Comparison of ENCODE assay signal across 18 mouse cellular contexts in genomic region chr1:187918939-187919338, GRCm38 (mm10).
DNase-seq lines count a peak whose midpoint lies in the region; ATAC-seq and TF ChIP-seq lines count a peak whose summit lies in the region.
"Had no signal": no experiment of that assay in that cellular context is flagged by ENCODE, and none has a peak within 500 bp of the region (broad histone marks: within the 10 kb centered on the region; RNA-seq: fewer than 3 reads in every experiment).

No protein-coding gene starts in this region.

- H3K79me2 ChIP-seq in heart, adult 2 months (replicated peaks; ENCODE audit: control insufficient read depth, insufficient read depth, low read length) = no peaks in the 10 kb centered on the region
- H3K79me2 ChIP-seq in liver, adult 2 months (ENCODE audit: control insufficient read depth, insufficient read depth, low read length) = no peaks in the 10 kb centered on the region

- TF ChIP-seq POLR2A in heart, adult 2 months (IDR thresholded peaks at IDR 0.05; ENCODE audit: insufficient read depth, low read depth, low read length) = no peak
- no peak for TF ChIP-seq POLR2A in liver, adult 2 months (IDR thresholded peaks at IDR 0.05; ENCODE audit: extremely low read depth, insufficient read depth, low read length)

- no peak for TF ChIP-seq EP300 in heart, adult 2 months (IDR thresholded peaks at IDR 0.05; ENCODE audit: insufficient read depth, low read depth, low read length)

- H3K4me3 ChIP-seq in gastrocnemius, adult 2 months = peak overlapping the region; percentile 56
- H3K4me3 ChIP-seq in heart, adult 2 months = no peak overlapping the region
- H3K4me3 ChIP-seq in heart, embryonic 12.5 days = no peak overlapping the region
- no peak overlapping the region for H3K4me3 ChIP-seq in liver, adult 2 months (ENCODE audit: insufficient read depth, low read depth, low read length)
- H3K4me3 ChIP-seq in liver, embryonic 11.5 days (ENCODE audit: low read depth, low read length) = no peak overlapping the region
- H3K4me3 ChIP-seq: embryonic facial prominence, embryonic 12.5 days; forebrain, embryonic 15.5 days; heart, embryonic 13.5 days; hindbrain, embryonic 15.5 days had no signal

- H3K27me3 ChIP-seq in heart, adult 2 months (ENCODE audit: control insufficient read depth, insufficient read depth, low read length) = no peaks in the 10 kb centered on the region
- no peaks in the 10 kb centered on the region for H3K27me3 ChIP-seq in heart, embryonic 12.5 days (replicated peaks)
- H3K27me3 ChIP-seq in liver, adult 2 months (ENCODE audit: control insufficient read depth, insufficient read depth, low read length) = no peaks in the 10 kb centered on the region
- H3K27me3 ChIP-seq in liver, embryonic 11.5 days (replicated peaks; ENCODE audit: control insufficient read depth, insufficient read depth, low read length) = no peaks in the 10 kb centered on the region
- H3K27me3 ChIP-seq: embryonic facial prominence, embryonic 12.5 days; forebrain, embryonic 15.5 days; heart, embryonic 13.5 days; hindbrain, embryonic 15.5 days had no signal

- H3K27ac ChIP-seq in gastrocnemius, adult 2 months = peak overlapping the region; percentile 78
- peak overlapping the region; percentile 41 for H3K27ac ChIP-seq in heart, adult 2 months
- no peak overlapping the region for H3K27ac ChIP-seq in heart, embryonic 12.5 days (ENCODE audit: poor library complexity, severe bottlenecking)
- no peak overlapping the region for H3K27ac ChIP-seq in liver, adult 2 months (replicated peaks; ENCODE audit: insufficient read depth, low read depth, low read length)
- no peak overlapping the region for H3K27ac ChIP-seq in liver, embryonic 11.5 days (ENCODE audit: low read depth, low read length)
- H3K27ac ChIP-seq: embryonic facial prominence, embryonic 12.5 days; forebrain, embryonic 15.5 days; heart, embryonic 13.5 days; hindbrain, embryonic 15.5 days had no signal

- no peak for TF ChIP-seq CTCF in gastrocnemius, adult 2 months (IDR thresholded peaks at IDR 0.05)
- no peak for TF ChIP-seq CTCF in heart, adult 2 months (IDR thresholded peaks at IDR 0.05)
- no peak for TF ChIP-seq CTCF in liver, adult 2 months (IDR thresholded peaks at IDR 0.05; ENCODE audit: low read depth, low read length)

- H3K36me3 ChIP-seq in heart, adult 2 months (ENCODE audit: control insufficient read depth, insufficient read depth, low read length) = no peaks in the 10 kb centered on the region
- no peaks in the 10 kb centered on the region for H3K36me3 ChIP-seq in heart, embryonic 12.5 days
- no peaks in the 10 kb centered on the region for H3K36me3 ChIP-seq in liver, adult 2 months (ENCODE audit: control insufficient read depth, insufficient read depth, low read length)
- no peaks in the 10 kb centered on the region for H3K36me3 ChIP-seq in liver, embryonic 11.5 days (ENCODE audit: control insufficient read depth, insufficient read depth, low read length)
- H3K36me3 ChIP-seq: embryonic facial prominence, embryonic 12.5 days; forebrain, embryonic 15.5 days; heart, embryonic 13.5 days; hindbrain, embryonic 15.5 days had no signal

- intact Hi-C loops in gastrocnemius, adult 2 months (cut with DNase I) = no loop called here
- intact Hi-C loops in heart, adult 2 months (cut with DNase I) = no loop called here

- no peaks in the 10 kb centered on the region for H3K9me3 ChIP-seq in heart, embryonic 12.5 days (replicated peaks)
- no peaks in the 10 kb centered on the region for H3K9me3 ChIP-seq in liver, embryonic 11.5 days (ENCODE audit: control insufficient read depth, low read length)
- H3K9me3 ChIP-seq: embryonic facial prominence, embryonic 12.5 days; forebrain, embryonic 15.5 days; heart, embryonic 13.5 days; hindbrain, embryonic 15.5 days had no signal

- no peak for ATAC-seq in heart, embryonic 12.5 days (ENCODE audit: insufficient number of reproducible peaks, low FRiP score)
- no peak for ATAC-seq in liver, embryonic 11.5 days (replicated peaks; ENCODE audit: low FRiP score)
- ATAC-seq: forebrain, embryonic 15.5 days; intestine, embryonic 16.5 days had no signal

- peaks cover under 1% of the 10 kb centered on the region; the same call in 1 of the 2 replicates for H3K4me1 ChIP-seq in heart, adult 2 months (ENCODE audit: control insufficient read depth, insufficient read depth, low read length)
- H3K4me1 ChIP-seq in heart, embryonic 12.5 days (replicated peaks) = peaks cover 4% of the 10 kb centered on the region; the same call in 1 of the 2 replicates
- H3K4me1 ChIP-seq in liver, adult 2 months (ENCODE audit: control insufficient read depth, insufficient read depth, low read length) = no peaks in the 10 kb centered on the region
- H3K4me1 ChIP-seq in liver, embryonic 11.5 days (replicated peaks; ENCODE audit: control insufficient read depth, insufficient read depth, low read length) = no peaks in the 10 kb centered on the region
- H3K4me1 ChIP-seq: embryonic facial prominence, embryonic 12.5 days; hindbrain, embryonic 15.5 days had no signal

- H3K9ac ChIP-seq in heart, adult 2 months (ENCODE audit: low read depth, low read length) = no peak overlapping the region
- H3K9ac ChIP-seq in heart, embryonic 12.5 days = no peak overlapping the region
- H3K9ac ChIP-seq in liver, adult 2 months (ENCODE audit: low read depth, low read length) = no peak overlapping the region
- H3K9ac ChIP-seq in liver, embryonic 11.5 days (ENCODE audit: low read depth, low read length) = no peak overlapping the region
- H3K9ac ChIP-seq: embryonic facial prominence, embryonic 12.5 days; forebrain, embryonic 15.5 days; heart, embryonic 13.5 days; hindbrain, embryonic 15.5 days had no signal

- 73% methylated on average over 4 of the region's 4 CpGs for WGBS in heart, adult 2 months
- 82% methylated on average over 4 of the region's 4 CpGs for WGBS in heart, embryonic 12.5 days
- WGBS in liver, adult 2 months = 86% methylated on average over 4 of the region's 4 CpGs
- WGBS in liver, embryonic 11.5 days = 91% methylated on average over 4 of the region's 4 CpGs

- no peak overlapping the region for H3K4me2 ChIP-seq in heart, embryonic 12.5 days
- H3K4me2 ChIP-seq in liver, embryonic 11.5 days = no peak overlapping the region
- H3K4me2 ChIP-seq: embryonic facial prominence, embryonic 12.5 days; forebrain, embryonic 15.5 days; heart, embryonic 13.5 days; hindbrain, embryonic 15.5 days had no signal

- peak; percentile 47 for DNase-seq in gastrocnemius, adult 2 months
- DNase-seq in gastrocnemius, postnatal 10 days = no peak
- peak in 1 of 2 experiments; percentile 34 for DNase-seq in heart, adult 2 months
- peak; percentile 69 for DNase-seq in liver, adult 2 months (ENCODE audit: extremely low read depth, low read depth, low spot score)
- DNase-seq in liver, embryonic 11.5 days (ENCODE audit: low spot score) = no peak
- peak; percentile 63 for DNase-seq in skeletal muscle tissue, adult 2 months (ENCODE audit: low read depth, low spot score)
- no peak for DNase-seq in thymus, postnatal 25 days
- DNase-seq: adrenal gland, postnatal 10 days; cerebellum, adult 11-12 months; cerebellum, adult 9-10 months; cerebellum, postnatal 25 days; kidney, adult 2 months had no signal

Comparison
In these comparisons a context has a peak if more than half of its experiments do, and no peak if none do; other contexts are left out.
1. DNase-seq: peak in gastrocnemius, adult 2 months (single experiment), liver, adult 2 months (single experiment) and skeletal muscle tissue, adult 2 months (single experiment); none in gastrocnemius, postnatal 10 days (single experiment), liver, embryonic 11.5 days (single experiment) and thymus, postnatal 25 days (single experiment).
2. H3K27ac ChIP-seq: peak in gastrocnemius, adult 2 months (single experiment) and heart, adult 2 months (single experiment); none in heart, embryonic 12.5 days (single experiment), liver, adult 2 months (single experiment) and liver, embryonic 11.5 days (single experiment).